Mouse (Mus musculus) forebrain, embryonic 12.5 days (tissue): ENCODE results near the gene Hist1h2bp. TPM values are rescaled to one million over a fixed set of nuclear protein-coding genes. Genes with fewer than 3 reads are reported as not detected.
"Not testable (repeated sequence)": the region's sequence is repeated elsewhere in the genome, so short reads cannot be mapped to it uniquely, and the experiment has no call there.

Source experiments
- ATAC-seq: fragments of 200-750 bp; cut with Nextera tagmentation; 2 replicates; pipeline ENCODE4 v1.8.0; 2017; ENCODE audit warnings: moderate TSS enrichment; ENCODE audit not compliant: low FRiP score
- H3K27ac ChIP-seq: fragments of 300-500 bp; sonication (generic); 2 replicates; pipeline ENCODE4 v1.5.1; 2016; ENCODE audit warnings: mild to moderate bottlenecking
- H3K27me3 ChIP-seq: fragments of 300-500 bp; sonication (generic); 2 replicates; pipeline ENCODE4 v1.6.1; 2016; ENCODE audit warnings: mild to moderate bottlenecking
- H3K36me3 ChIP-seq: fragments of 300-500 bp; sonication (generic); replicated peaks from 2 replicates; pipeline ENCODE4 v1.6.1; 2016; ENCODE audit warnings: mild to moderate bottlenecking
- H3K4me1 ChIP-seq: fragments of 300-500 bp; sonication (generic); 2 replicates; pipeline ENCODE4 v1.6.1; 2016
- H3K4me2 ChIP-seq: fragments of 300-500 bp; sonication (generic); 2 replicates; pipeline ENCODE4 v1.6.1; 2016; ENCODE audit warnings: mild to moderate bottlenecking, moderate library complexity
- H3K4me3 ChIP-seq: fragments of 300-500 bp; sonication (generic); replicated peaks from 2 replicates; pipeline ENCODE4 v1.5.1; 2016; ENCODE audit warnings: mild to moderate bottlenecking
- H3K9ac ChIP-seq: fragments of 300-500 bp; sonication (generic); 2 replicates; pipeline ENCODE4 v1.6.1; 2016; ENCODE audit warnings: mild to moderate bottlenecking
- H3K9me3 ChIP-seq: fragments of 300-500 bp; sonication (generic); 2 replicates; pipeline ENCODE4 v1.6.1; 2016
- WGBS: fragments of 180-500 bp; shearing (Covaris S2); methylation state at CpG from one replicate; pipeline ENCODE4 v1.1.7; 2016; 5-methylcytosine and 5-hydroxymethylcytosine counted together
- polyA plus RNA-seq: library from polyadenylated mRNA; unstranded; fragments of >200 nt; fragmentation: Nextera tagmentation; extraction: Ambion mirVana; gene quantifications from 2 replicates; pipeline ENCODE4 v1.2.1, GENCODE M21; 2016

Gene Hist1h2bp
- polyA plus RNA-seq, 1 experiment from 2014 or later, result 5.2 TPM

DNA sequence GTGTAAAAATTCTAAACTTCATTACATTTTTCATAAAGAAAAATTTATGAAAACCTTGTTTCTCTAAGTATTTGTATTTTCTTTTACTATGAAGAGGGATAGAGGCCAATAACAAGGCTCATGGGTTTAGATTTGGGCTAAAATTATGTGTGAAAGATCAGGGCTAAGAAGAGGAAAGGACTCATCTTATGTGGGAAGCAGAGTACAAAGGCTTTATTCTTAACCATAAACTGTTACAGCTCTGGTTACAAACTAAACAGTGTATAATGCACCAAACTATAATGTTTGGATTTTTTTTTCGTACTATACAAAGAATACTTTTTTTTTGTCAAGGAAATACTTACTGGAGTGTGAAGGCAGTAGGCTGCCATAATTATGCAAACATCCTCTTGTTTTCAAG, 31.6 kb upstream of the Hist1h2bp start:
- WGBS, result 71% methylated on average over 1 of the region's 1 CpGs
- Histone ChIP-seq H3K36me3 (no peaks in the 10 kb centered on the region), H3K27ac (no peak overlapping the region), H3K4me1 (peaks cover 20% of the 10 kb centered on the region), H3K27me3 (no peaks in the 10 kb centered on the region), H3K9ac (no peak overlapping the region), H3K4me2 (peak overlapping the region; percentile 38; the same call in 1 of the 2 replicates), H3K9me3 (no peaks in the 10 kb centered on the region), H3K4me3 (no peak overlapping the region)
- ATAC-seq, result no peak

DNA sequence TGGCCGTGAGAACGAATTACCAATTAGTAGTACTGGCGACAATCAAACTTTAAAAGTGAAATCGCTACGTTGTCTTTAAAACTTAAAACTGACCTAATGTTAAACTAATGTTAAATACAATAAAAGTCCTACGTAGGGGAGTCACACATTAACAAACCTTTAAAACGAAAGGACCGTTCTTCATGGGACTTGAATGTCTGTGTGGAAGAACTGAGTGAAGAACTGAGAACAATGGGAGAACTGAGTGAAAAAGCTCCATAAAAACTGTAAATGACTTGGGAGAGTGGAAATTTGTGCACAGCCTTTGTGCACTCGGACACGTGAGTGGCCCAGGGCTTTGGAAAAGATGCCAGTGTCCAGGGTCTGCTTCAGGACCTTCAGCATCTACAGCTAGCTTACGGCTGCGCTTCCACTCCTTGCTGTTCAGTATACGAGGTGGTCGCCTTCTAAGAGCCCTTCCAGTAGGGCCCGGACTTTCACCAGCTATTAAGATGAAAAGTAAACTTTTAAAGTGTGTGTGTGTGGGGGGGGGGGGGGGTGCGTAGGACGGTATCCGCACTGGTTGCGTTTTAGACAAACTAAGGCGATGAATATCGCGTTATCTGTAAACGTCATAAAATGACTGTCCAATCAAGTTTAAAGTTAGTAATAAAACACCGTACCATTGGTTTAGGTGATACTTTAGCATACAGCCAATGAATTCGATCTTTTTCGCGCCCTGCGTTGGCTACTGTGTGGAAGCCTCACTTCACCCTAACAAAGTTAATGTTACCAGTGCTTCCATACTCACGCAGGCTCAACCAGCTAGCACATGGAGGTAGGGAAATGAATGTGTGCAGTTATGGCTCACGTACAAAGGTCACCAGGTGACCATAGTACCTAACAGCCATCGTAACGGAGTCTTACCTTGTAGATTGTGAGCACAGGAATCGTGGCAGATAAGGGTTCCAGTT, 8.2 kb upstream of the Hist1h2bp start:
- peak overlapping the region; percentile 93 for H3K9ac ChIP-seq
- H3K27me3 ChIP-seq, result no peaks in the 10 kb centered on the region
- 5% methylated on average over 33 of the region's 33 CpGs for WGBS
- H3K36me3 ChIP-seq, result no peaks in the 10 kb centered on the region
- peaks cover 32% of the 10 kb centered on the region for H3K4me1 ChIP-seq
- ATAC-seq, result peak; percentile 83
- no peaks in the 10 kb centered on the region for H3K9me3 ChIP-seq
- peak overlapping the region; percentile 60 for H3K4me3 ChIP-seq
- H3K27ac ChIP-seq, result peak overlapping the region; percentile 99
- H3K4me2 ChIP-seq, result peak overlapping the region; percentile 74

DNA sequence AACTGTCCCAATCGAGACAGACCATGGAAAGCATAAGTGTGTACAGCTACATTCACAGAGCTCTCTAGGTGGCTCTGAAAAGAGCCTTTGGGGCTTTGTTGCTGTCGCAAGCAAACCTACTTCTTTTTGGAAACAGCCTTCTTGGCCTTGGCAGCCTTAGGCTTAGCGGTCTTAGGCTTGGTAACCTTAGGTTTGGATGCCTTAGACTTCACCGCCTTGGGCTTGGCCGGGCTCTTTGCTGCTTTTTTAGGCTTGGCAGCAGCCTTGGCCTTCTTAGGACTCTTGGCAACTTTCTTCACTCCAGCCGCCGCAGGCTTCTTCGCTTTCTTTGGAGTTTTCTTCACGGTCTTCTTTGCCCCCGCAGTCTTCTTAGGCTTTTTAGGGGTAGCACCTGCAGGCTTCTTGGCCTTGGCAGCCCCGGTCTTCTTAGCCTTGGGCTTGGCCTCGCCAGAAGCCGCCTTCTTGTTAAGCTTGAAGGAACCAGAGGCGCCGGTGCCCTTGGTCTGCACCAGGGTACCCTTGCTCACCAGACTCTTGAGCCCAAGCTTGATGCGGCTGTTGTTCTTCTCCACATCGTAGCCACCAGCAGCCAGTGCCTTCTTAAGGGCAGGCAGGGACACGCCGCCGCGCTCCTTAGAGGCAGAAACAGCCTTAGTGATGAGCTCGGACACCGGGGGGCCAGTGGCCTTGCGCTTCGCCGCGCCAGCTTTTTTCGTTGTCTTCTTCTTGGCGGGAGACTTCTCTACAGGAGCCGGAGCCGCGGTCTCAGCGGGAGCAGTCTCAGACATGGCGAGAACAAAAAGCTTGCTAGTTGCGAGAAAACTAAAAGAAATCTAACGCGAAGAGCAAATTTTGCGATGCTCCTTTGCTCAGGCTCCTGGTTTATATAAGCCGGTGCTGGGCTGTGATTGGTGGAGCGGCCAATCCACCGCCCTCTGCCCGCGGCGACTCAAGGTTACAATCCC, 7.2 kb upstream of the Hist1h2bp start, which contains the start of gene Hist1h1b:
Gene Hist1h1b (minus strand): TSS at position 859 of the 965 bp plus-strand sequence.
- Histone ChIP-seq H3K27me3 (no peaks in the 10 kb centered on the region), H3K9me3 (no peaks in the 10 kb centered on the region), H3K27ac (peak within 1 kb of the TSS; percentile 99), H3K4me2 (peak within 1 kb of the TSS; percentile 74), H3K36me3 (no peaks in the 10 kb centered on the region), H3K4me1 (peaks cover 37% of the 10 kb centered on the region), H3K4me3 (peak within 1 kb of the TSS; percentile 60), H3K9ac (peak within 1 kb of the TSS; percentile 93)
- peak; percentile 57 for ATAC-seq
- under 1% methylated on average over 44 of the region's 44 CpGs for WGBS

DNA sequence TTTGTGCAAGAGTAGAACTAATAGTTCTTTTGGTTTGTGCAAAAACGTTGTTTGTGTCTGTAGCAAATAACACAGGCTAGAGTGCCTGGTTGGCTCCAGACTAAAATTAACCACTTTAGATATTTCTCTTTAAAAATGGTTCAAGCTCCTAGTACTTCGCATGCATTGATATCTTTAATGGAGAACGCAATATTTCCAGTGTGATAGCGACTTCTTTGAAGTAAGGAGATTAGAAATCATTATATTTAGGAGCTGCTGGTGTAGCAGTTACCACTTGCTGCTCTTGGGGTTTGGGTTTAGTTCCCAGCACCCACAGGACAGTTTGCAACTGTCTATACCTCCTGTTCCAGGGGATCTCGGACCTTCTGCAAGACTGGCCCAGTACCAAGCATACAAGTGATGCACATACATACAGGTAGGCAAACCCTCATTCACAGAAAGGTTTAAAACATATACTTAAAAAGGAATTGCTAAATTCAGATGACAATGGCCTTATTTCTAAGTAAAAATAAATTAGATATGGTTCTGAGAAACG, 6.2 kb upstream of the Hist1h2bp start:
- no peak for ATAC-seq
- H3K36me3 ChIP-seq, result no peaks in the 10 kb centered on the region
- H3K4me1 ChIP-seq, result peaks cover 43% of the 10 kb centered on the region
- WGBS, result 45% methylated on average over 6 of the region's 6 CpGs
- peak overlapping the region; percentile 60 for H3K4me3 ChIP-seq
- peak overlapping the region; percentile 74 for H3K4me2 ChIP-seq
- H3K9ac ChIP-seq, result no peak overlapping the region
- no peaks in the 10 kb centered on the region for H3K9me3 ChIP-seq
- no peaks in the 10 kb centered on the region for H3K27me3 ChIP-seq
- H3K27ac ChIP-seq, result peak overlapping the region; percentile 99

DNA sequence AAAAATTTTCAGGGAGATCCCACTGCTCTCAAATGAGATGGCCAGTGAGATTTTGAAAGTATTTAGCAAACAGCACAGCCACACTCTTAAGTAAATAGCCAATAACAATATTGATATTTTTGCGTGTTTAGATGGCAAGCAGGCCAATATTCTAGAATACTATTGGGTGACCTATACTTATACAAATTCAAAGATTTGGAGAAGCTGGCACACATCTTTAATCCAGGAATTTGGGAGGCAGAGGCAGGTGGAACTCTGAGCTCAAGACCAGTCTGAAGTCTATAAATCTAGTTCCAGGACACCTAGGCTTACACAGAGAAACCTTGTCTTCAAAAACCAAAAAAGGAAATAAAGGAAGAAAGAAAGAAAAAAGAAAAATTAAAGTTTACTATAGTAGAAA, 5.6 kb upstream of the Hist1h2bp start:
- H3K4me1 ChIP-seq, result peaks cover 45% of the 10 kb centered on the region

DNA sequence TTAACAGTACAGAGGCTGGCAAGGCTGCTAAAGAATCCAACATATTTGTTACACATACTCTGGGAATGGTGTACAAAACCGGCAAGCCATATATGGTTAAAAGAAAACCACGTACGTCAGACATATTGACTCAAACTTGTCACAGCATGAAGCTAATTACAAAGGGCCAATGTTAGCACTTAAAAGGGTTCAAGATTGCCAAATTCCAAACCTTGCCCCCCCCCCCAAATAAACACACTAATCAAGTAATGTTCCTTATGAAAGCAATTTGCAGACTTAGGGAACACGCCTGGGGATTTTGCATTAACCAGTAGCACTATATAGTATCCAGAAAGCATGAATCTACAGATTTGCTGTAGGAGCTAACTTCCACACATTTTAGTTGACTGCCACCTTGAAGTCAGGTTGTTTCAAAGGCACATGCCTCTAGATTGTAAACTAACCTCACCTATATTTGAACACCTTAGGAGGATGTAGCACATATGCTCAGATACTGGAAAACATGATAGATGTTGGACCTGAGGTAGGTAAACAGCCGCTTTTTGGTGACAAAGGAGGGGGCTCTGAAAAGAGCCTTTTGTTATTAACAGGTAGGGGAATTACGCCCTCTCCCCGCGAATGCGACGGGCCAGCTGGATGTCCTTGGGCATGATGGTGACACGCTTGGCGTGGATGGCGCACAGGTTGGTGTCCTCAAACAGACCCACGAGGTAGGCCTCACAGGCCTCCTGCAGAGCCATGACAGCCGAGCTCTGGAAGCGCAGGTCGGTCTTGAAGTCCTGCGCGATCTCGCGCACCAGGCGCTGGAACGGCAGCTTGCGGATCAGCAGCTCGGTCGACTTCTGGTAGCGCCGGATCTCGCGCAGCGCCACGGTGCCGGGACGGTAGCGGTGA, 4.7 kb upstream of the Hist1h2bp start:
- peaks cover 45% of the 10 kb centered on the region for H3K4me1 ChIP-seq
- H3K27ac ChIP-seq, result peak overlapping the region; percentile 93
- not testable (repeated sequence) for H3K9me3 ChIP-seq, H3K27me3 ChIP-seq, ATAC-seq, H3K36me3 ChIP-seq
- peak overlapping the region; percentile 65 for H3K4me2 ChIP-seq
- WGBS, result under 1% methylated on average over 17 of the region's 35 CpGs
- peak overlapping the region; percentile 72 for H3K9ac ChIP-seq
- H3K4me3 ChIP-seq, result peak overlapping the region; percentile 45

More for the DNA sequence above, 5.6 kb upstream of the Hist1h2bp start:
- no peak for ATAC-seq
- peak overlapping the region; percentile 51; the same call in 1 of the 2 replicates for H3K27ac ChIP-seq
- no peaks in the 10 kb centered on the region for H3K36me3 ChIP-seq
- H3K27me3 ChIP-seq, result no peaks in the 10 kb centered on the region
- H3K4me2 ChIP-seq, result no peak overlapping the region
- 93% methylated on average over 1 of the region's 1 CpGs for WGBS
- no peaks in the 10 kb centered on the region for H3K9me3 ChIP-seq
- no peak overlapping the region for H3K4me3 ChIP-seq
- no peak overlapping the region for H3K9ac ChIP-seq

DNA sequence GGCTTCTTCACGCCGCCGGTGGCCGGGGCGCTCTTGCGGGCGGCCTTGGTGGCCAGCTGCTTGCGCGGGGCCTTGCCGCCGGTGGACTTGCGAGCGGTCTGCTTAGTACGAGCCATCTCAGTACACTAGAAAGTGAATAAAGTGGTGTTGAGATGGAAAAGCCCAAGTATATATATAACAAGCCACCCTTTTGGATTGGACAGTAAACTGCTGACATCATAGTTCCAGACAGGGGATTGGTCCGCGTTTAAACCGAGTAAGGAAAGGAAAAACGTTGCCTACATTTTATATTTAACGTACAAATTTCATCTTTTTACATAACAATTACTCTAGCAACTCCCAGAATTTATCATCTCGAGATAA, 4.0 kb upstream of the Hist1h2bp start, which contains the start of gene Hist1h3i:
Gene Hist1h3i (minus strand): TSS at position 116 of the 363 bp plus-strand sequence.
- Histone ChIP-seq H3K4me3 (peak within 1 kb of the TSS; percentile 45), H3K4me1 (peaks cover 47% of the 10 kb centered on the region), H3K9ac (peak within 1 kb of the TSS; percentile 72), H3K27me3 (no peaks in the 10 kb centered on the region), H3K27ac (peak within 1 kb of the TSS; percentile 93), H3K4me2 (peak within 1 kb of the TSS; percentile 65), H3K9me3 (no peaks in the 10 kb centered on the region), H3K36me3 (no peaks in the 10 kb centered on the region)
- 0% methylated on average over 15 of the region's 20 CpGs for WGBS
- peak; percentile 75 for ATAC-seq

DNA sequence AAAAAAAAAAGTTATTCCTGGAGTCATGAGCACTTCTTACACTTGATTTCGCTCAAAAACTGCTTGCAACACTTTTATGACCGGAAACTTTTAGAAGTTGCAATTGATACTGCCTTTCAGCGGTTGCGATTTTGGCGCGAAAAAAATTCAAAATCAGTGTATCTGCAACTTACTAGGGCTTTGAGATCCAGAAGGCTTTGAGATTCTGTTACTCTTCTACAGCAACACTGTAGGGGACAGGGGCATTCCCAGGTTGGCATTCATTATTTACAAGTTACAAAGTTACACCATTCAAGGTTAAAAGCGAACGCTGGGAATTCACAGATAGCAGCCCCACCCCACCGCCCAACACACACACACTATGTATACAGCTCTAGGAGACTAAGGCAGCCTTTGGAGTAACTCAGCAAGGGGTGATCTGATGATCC, 3.5 kb upstream of the Hist1h2bp start:
- ATAC-seq, result no peak
- Histone ChIP-seq H3K4me2 (peak overlapping the region; percentile 65), H3K36me3 (no peaks in the 10 kb centered on the region), H3K27ac (peak overlapping the region; percentile 93), H3K9me3 (no peaks in the 10 kb centered on the region), H3K27me3 (no peaks in the 10 kb centered on the region), H3K9ac (peak overlapping the region; percentile 36), H3K4me3 (peak overlapping the region; percentile 45), H3K4me1 (peaks cover 49% of the 10 kb centered on the region)
- WGBS, result 0% methylated on average over 9 of the region's 9 CpGs

DNA sequence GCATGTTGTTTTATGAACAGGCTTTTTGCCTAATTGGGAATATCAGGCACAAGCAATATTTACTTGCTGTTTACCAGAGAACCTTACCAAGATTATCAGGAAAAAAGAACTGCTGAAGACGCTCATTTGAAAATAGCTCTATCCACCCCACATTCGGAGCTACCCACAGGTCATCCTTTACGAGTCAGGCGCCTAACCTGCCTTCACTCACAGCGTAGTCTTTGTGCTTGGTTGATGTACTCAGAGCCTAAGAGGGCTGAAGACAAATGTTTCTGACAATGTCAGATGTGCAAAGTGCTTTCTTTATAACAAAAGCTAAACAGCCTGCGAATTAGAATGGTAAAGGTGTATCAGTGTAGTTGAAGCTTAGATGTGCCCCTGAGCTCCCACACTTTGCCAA, 3.0 kb upstream of the Hist1h2bp start:
- Histone ChIP-seq H3K9ac (peak overlapping the region; percentile 36), H3K4me3 (no peak overlapping the region; the same call in 1 of the 2 replicates), H3K27me3 (no peaks in the 10 kb centered on the region), H3K4me2 (peak overlapping the region; percentile 65), H3K27ac (peak overlapping the region; percentile 93), H3K9me3 (no peaks in the 10 kb centered on the region), H3K4me1 (peaks cover 47% of the 10 kb centered on the region), H3K36me3 (no peaks in the 10 kb centered on the region)
- 20% methylated on average over 6 of the region's 6 CpGs for WGBS
- no peak for ATAC-seq

DNA sequence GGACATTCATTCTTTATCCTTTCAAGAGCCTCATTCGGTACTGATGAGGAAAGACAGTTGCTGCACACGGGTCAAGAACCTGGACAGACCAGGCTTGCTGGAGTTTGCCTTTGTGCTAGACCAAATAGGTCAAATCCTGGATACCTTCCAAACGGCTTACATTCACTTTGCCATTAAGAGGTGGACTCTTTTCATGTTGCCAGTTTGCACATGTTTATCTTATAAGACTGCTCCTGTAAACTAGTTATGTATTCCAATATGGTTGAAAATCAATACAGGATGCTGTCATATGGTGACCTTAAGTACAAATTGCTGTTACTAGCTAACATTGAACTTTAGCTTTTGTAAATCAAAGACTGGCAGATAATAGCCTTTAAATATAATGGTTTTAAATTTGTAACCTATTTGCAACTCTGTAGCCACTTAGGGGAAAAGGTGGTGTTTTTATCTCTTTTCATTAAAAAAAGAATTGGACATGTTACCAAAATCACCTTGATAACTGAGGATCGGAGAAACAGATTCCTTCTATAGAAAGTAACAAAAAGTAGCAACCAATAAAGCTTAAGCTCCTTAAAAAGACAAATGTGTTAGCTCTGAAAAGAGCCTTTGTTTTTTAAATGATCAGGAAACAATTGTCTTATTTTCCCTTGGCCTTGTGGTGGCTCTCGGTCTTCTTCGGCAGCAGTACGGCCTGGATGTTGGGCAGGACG, 917 bp upstream of the Hist1h2bp start:
- WGBS, result 3% methylated on average over 8 of the region's 8 CpGs
- Histone ChIP-seq H3K9me3 (no peaks in the 10 kb centered on the region), H3K4me3 (peak overlapping the region; percentile 37), H3K27me3 (no peaks in the 10 kb centered on the region), H3K4me1 (peaks cover 39% of the 10 kb centered on the region), H3K4me2 (peak overlapping the region; percentile 53), H3K27ac (peak overlapping the region; percentile 94), H3K9ac (peak overlapping the region; percentile 58), H3K36me3 (no peaks in the 10 kb centered on the region)
- no peak for ATAC-seq
